Mouse (Mus musculus) kidney, embryonic 14.5 days (tissue): Measurements from ENCODE around the gene Mok. TPM values are rescaled to one million over a fixed set of nuclear protein-coding genes. Genes with fewer than 3 reads are reported as not detected.

ENCODE experiments used
- ATAC-seq: fragments of 200-750 bp; cut with Nextera tagmentation; 2 replicates; pipeline ENCODE4 v1.8.0; 2017; ENCODE audit warnings: moderate number of reproducible peaks, mild to moderate bottlenecking, moderate TSS enrichment, moderate library complexity; ENCODE audit not compliant: low FRiP score, low TSS enrichment
- H3K27ac ChIP-seq: fragments of 300-500 bp; sonication (generic); 2 replicates; pipeline ENCODE4 v1.5.1; 2014; ENCODE audit warnings: low read depth, mild to moderate bottlenecking, low read length, moderate library complexity, mixed read lengths
- H3K27me3 ChIP-seq: fragments of 300-500 bp; sonication (generic); 2 replicates; pipeline ENCODE4 v1.6.1; 2014; ENCODE audit warnings: mild to moderate bottlenecking, low read length; ENCODE audit not compliant: control insufficient read depth, insufficient read depth
- H3K36me3 ChIP-seq: fragments of 300-500 bp; sonication (generic); 2 replicates; pipeline ENCODE4 v1.6.1; 2014; ENCODE audit warnings: low read length, mixed read lengths; ENCODE audit not compliant: control insufficient read depth, insufficient read depth
- H3K4me1 ChIP-seq: fragments of 300-500 bp; sonication (generic); 2 replicates; pipeline ENCODE4 v1.6.1; 2014; ENCODE audit warnings: low read length, mixed read lengths; ENCODE audit not compliant: control insufficient read depth, insufficient read depth
- H3K4me2 ChIP-seq: fragments of 300-500 bp; sonication (generic); replicated peaks from 2 replicates; pipeline ENCODE4 v1.6.1; 2014; ENCODE audit warnings: low read depth, mild to moderate bottlenecking, low read length
- H3K4me3 ChIP-seq: fragments of 300-500 bp; sonication (generic); 2 replicates; pipeline ENCODE4 v1.5.1; 2014; ENCODE audit warnings: mild to moderate bottlenecking, low read length
- H3K9ac ChIP-seq: fragments of 300-500 bp; sonication (generic); 2 replicates; pipeline ENCODE4 v1.6.1; 2014; ENCODE audit warnings: low read depth, mild to moderate bottlenecking, low read length, moderate library complexity
- H3K9me3 ChIP-seq: fragments of 300-500 bp; sonication (generic); 2 replicates; pipeline ENCODE4 v1.6.1; 2016; ENCODE audit warnings: low read length; ENCODE audit not compliant: control insufficient read depth
- WGBS: fragments of 180-500 bp; shearing (Covaris S2); extraction: QIAGEN DNeasy Blood & Tissue Kit; methylation state at CpG from one replicate; pipeline ENCODE4 v1.1.7; 2014; 5-methylcytosine and 5-hydroxymethylcytosine counted together
- polyA plus RNA-seq: library from polyadenylated mRNA; unstranded; fragments of >200 nt; fragmentation: Nextera tagmentation; extraction: Ambion mirVana; gene quantifications from 2 replicates; pipeline ENCODE4 v1.2.1, GENCODE M21; 2014

Gene Mok
- polyA plus RNA-seq, 1 experiment from 2014 or later: 6.8 TPM

- Histone ChIP-seq H3K4me3 (no peak overlapping the region), H3K27me3 (no peaks in the 10 kb centered on the region), H3K36me3 (no peaks in the 10 kb centered on the region), H3K27ac (no peak overlapping the region), H3K4me2 (no peak overlapping the region), H3K4me1 (peaks cover 3% of the 10 kb centered on the region; the same call in 1 of the 2 replicates), H3K9me3 (no peaks in the 10 kb centered on the region), H3K9ac (no peak overlapping the region)
- ATAC-seq: no peak
- 94% methylated on average over 6 of the region's 6 CpGs for WGBS
Measured at GRCm38 (mm10) chr12:110771961-110772360, 68.8 kb downstream of the Mok start.

GRCm38 (mm10) chr12:110770479-110771247 lies 70.1 kb downstream of the Mok start:
- ATAC-seq: no peak

GRCm38 (mm10) chr12:110769660-110770297 lies 71.0 kb downstream of the Mok start:
- H3K4me2 ChIP-seq: no peak overlapping the region
- no peak for ATAC-seq
- WGBS: 55% methylated on average over 6 of the region's 6 CpGs

More at GRCm38 (mm10) chr12:110770479-110771247, 70.1 kb downstream of the Mok start:
- no peak overlapping the region for H3K4me3 ChIP-seq
- H3K4me1 ChIP-seq: peaks cover under 1% of the 10 kb centered on the region; the same call in 1 of the 2 replicates
- no peaks in the 10 kb centered on the region for H3K27me3 ChIP-seq
- 93% methylated on average over 10 of the region's 10 CpGs for WGBS
- no peaks in the 10 kb centered on the region for H3K36me3 ChIP-seq
- H3K9me3 ChIP-seq: no peaks in the 10 kb centered on the region
- no peak overlapping the region for H3K27ac ChIP-seq
- H3K4me2 ChIP-seq: no peak overlapping the region
- no peak overlapping the region for H3K9ac ChIP-seq

GRCm38 (mm10) chr12:110768562-110768961 lies 72.2 kb downstream of the Mok start:
- no peak overlapping the region for H3K27ac ChIP-seq
- no peaks in the 10 kb centered on the region for H3K27me3 ChIP-seq
- no peak overlapping the region for H3K4me3 ChIP-seq
- H3K4me2 ChIP-seq: no peak overlapping the region
- H3K4me1 ChIP-seq: no peaks in the 10 kb centered on the region
- no peak overlapping the region for H3K9ac ChIP-seq
- H3K9me3 ChIP-seq: no peaks in the 10 kb centered on the region
- no peaks in the 10 kb centered on the region for H3K36me3 ChIP-seq
- no peak for ATAC-seq

More at GRCm38 (mm10) chr12:110769660-110770297, 71.0 kb downstream of the Mok start:
- no peak overlapping the region for H3K4me3 ChIP-seq
- H3K9me3 ChIP-seq: no peaks in the 10 kb centered on the region
- no peak overlapping the region for H3K9ac ChIP-seq
- H3K27me3 ChIP-seq: no peaks in the 10 kb centered on the region
- no peaks in the 10 kb centered on the region for H3K36me3 ChIP-seq
- no peaks in the 10 kb centered on the region for H3K4me1 ChIP-seq
- H3K27ac ChIP-seq: no peak overlapping the region

GRCm38 (mm10) chr12:110764531-110764930 lies 76.2 kb downstream of the Mok start:
- Histone ChIP-seq H3K27me3 (no peaks in the 10 kb centered on the region), H3K9me3 (no peaks in the 10 kb centered on the region), H3K27ac (no peak overlapping the region), H3K4me2 (no peak overlapping the region), H3K9ac (no peak overlapping the region), H3K36me3 (no peaks in the 10 kb centered on the region), H3K4me1 (no peaks in the 10 kb centered on the region), H3K4me3 (no peak overlapping the region)
- no peak for ATAC-seq
- WGBS: 78% methylated on average over 5 of the region's 5 CpGs

- no peak overlapping the region for H3K4me3 ChIP-seq
- no peak overlapping the region for H3K4me2 ChIP-seq
- no peak for ATAC-seq
- no peak overlapping the region for H3K27ac ChIP-seq
- no peaks in the 10 kb centered on the region for H3K4me1 ChIP-seq
- no peaks in the 10 kb centered on the region for H3K27me3 ChIP-seq
- WGBS: 85% methylated on average over 2 of the region's 2 CpGs
- H3K9me3 ChIP-seq: no peaks in the 10 kb centered on the region
- H3K9ac ChIP-seq: no peak overlapping the region
- no peaks in the 10 kb centered on the region for H3K36me3 ChIP-seq
Measured at GRCm38 (mm10) chr12:110762321-110762720, 78.4 kb downstream of the Mok start.

GRCm38 (mm10) chr12:110758932-110759331 lies 81.8 kb downstream of the Mok start:
- ATAC-seq: no peak
- 96% methylated on average over 7 of the region's 8 CpGs for WGBS
- Histone ChIP-seq H3K9ac (no peak overlapping the region), H3K27ac (no peak overlapping the region), H3K36me3 (peaks cover 7% of the 10 kb centered on the region; the same call in 1 of the 2 replicates), H3K4me3 (no peak overlapping the region), H3K4me1 (no peaks in the 10 kb centered on the region), H3K9me3 (no peaks in the 10 kb centered on the region), H3K27me3 (no peaks in the 10 kb centered on the region), H3K4me2 (no peak overlapping the region)
